Mouse (Mus musculus) olfactory bulb, adult 2 months (tissue): ENCODE measurements around the gene Dmac2.

Experiments
- CTCF ChIP-seq: fragments of 200-500 bp; IDR thresholded peaks from 2 replicates; pipeline ENCODE4 v1.5.1; 2012; ENCODE audit warnings: low read depth, mild to moderate bottlenecking, low read length, moderate library complexity; ENCODE audit not compliant: insufficient read depth
- POLR2A ChIP-seq: fragments of 200-500 bp; IDR thresholded peaks from 2 replicates; pipeline ENCODE4 v1.6.1; 2012; ENCODE audit warnings: mild to moderate bottlenecking, low read depth, low read length, moderate library complexity; ENCODE audit not compliant: insufficient read depth

- TF ChIP-seq CTCF (no peak), POLR2A (no peak)
Measured at GRCm38 (mm10) chr7:25582301-25582810, 36.9 kb upstream of the Dmac2 start.
